Mouse (Mus musculus) CH12F3 (cell line): ENCODE data around the gene Ap5b1.

Experiments used
- in situ Hi-C: fragments of 300-500 bp; cut with MboI; formaldehyde crosslinking; loops from 2 replicates; pipeline ENCODE4 v1.14.3; 2020; ENCODE audit warnings: low sequenced_read_pairs

Gene Ap5b1

DNA sequence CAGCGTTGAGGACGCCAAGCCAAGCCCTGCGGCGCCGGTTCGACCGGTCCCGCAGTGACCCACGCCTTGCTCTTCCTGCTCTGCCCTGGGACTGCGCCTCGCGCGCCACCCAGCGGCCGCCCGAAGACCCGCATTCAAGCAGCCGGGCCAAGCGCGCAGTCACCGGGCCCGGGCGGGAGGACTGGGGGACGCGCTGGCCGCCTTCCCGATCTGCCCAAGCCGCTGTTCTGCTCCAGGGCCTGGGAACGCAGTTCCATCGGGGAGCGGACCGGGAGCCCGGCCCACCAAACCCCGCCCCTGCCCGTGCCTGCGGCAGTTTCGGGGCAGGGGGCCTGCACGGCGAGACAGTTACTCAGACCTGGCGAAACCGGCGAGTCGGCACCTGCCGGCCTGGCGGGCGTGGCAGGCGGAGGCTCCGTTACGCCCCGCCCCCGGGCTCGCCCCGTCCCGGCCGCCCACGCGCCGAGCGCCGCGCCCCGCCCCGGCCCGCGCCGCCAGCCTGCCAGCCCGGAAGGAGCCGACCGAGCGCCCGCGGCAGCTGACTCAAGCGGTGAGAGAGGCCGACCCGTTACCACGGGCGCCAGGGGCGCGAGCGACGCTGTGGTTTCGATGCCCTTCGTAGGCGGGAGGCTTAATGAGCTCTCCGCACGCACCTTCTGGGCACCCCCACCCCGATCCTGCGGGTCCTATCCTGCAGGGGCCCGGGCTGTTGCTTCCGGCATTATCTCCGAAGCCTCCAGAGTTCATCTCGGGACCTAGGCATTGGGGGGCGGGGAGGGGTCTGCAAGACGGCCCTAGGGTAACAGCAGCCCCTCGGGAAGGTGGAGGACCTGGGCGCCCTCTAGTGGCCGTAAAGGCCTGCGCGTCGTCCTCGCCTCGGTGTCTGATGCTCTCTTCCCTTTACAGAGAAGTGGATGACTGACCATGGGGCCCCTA, at the start of gene Ap5b1:
Gene Ap5b1 (plus strand): TSS at position 492 of the 936 bp plus-strand sequence.
- in situ Hi-C loops = no loop called here

- in situ Hi-C loops = no loop called here
These were observed 49.1 kb upstream of the Ap5b1 start for GRCm38 (mm10) chr19:5518721-5519120.

DNA sequence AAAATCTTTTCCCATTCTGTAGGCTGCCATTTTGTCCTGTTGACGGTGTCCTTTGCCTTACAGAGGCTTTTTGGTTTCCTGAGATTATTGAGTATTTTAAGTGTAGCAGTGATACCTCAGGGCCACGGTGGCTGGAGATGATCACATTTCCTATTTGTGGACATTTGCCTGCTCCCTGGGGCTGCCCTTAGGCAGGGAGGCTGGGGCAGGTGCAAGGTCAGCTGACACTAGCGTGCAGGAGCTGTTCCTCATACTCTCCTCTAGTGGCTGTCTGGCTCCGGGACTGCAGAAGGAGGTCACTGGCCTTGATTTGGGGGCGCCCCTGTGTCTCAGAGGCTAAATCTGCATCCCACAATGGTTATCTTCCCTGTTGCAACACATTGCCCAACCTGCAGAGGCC, 42.6 kb upstream of the Ap5b1 start:
- in situ Hi-C loops = loop anchor here (5.0 kb wide), 1 partner anchor 37 kb away; the partner anchor contains the start of gene Ovol1

DNA sequence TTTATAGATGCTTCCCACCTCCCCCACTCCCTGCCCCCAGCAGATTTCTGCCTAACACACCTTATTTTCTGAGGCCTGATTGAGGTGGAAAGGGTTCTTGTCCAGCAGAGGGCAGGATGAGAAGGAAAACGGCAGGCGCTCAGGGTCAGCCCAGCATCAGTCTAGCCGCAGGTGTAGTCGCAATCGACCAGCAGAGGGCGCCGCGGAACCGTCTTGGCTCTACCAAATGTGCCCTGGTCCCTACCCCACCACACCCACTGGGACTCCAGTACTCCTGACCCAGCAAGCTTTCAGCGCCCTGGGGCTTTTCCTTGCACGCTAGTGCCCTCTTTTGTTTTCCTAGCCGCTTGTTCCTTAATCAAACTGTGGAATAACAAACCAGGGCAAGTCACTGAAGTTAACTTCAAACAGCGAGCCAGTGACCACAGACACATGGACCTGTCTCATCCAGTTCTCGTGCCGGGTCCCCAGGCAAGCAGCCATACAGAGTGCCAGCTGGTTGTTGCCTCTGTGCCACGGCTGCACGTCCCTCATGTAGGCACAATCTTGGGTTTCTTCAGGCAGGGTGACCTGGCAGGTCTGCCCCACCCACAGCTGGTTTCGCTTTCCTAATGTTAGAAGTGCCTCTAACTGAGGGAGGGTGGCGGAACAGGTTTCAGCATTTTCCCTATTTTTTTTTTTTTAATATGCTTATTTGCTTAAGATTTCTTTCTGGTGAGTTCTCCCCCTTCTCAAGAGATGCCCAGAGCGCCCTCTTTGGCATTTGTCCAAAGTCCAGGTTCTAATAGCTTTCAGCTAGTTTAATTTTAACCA, 38.3 kb upstream of the Ap5b1 start:
- in situ Hi-C loops = loop anchor here (5.0 kb wide), 1 partner anchor 33 kb away; the partner anchor contains the start of gene Ovol1

DNA sequence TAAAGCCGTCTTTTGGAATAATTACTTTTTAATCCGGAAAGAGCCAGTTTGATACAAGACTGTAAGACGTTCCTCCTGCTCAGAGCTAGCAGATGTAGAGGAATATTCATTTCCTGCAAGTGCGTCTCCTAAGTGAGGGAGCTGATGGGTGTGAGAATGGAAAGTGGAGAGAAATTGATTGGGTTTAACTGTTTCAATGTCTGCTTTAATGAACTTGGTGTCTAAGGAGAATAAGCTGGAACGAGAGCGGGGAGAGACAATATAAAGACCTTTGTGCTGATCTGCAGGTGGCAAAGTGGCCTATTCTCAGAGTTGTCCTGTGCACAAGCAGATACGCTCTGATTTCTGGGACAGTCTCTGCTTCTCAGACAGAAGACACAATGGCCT, 37.7 kb upstream of the Ap5b1 start:
- in situ Hi-C loops = no loop called here

GRCm38 (mm10) chr19:5532520-5532919, 35.3 kb upstream of the Ap5b1 start:
- in situ Hi-C loops = no loop called here

GRCm38 (mm10) chr19:5538786-5539185, 29.0 kb upstream of the Ap5b1 start:
- in situ Hi-C loops = no loop called here

DNA sequence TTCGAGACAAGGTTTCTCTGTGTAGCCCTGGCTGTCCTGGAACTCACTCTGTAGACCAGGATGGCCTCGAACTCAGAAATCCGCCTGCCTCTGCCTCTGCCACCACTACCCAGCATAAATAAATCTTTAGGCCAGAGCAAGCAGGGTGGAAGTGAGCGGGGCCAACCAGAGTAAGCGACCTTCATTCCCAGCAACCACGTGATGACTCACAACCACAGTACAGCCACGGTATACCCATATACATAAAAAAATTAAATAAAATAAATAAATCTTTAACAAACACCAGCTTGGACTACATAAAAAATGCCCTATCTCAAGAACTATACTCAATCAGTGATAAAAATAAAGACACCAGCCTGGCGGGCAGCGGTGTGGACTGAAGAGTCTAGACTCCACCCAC, 24.5 kb upstream of the Ap5b1 start:
- in situ Hi-C loops = no loop called here

- in situ Hi-C loops = no loop called here
These were observed 23.8 kb upstream of the Ap5b1 start for GRCm38 (mm10) chr19:5544031-5544430.

DNA sequence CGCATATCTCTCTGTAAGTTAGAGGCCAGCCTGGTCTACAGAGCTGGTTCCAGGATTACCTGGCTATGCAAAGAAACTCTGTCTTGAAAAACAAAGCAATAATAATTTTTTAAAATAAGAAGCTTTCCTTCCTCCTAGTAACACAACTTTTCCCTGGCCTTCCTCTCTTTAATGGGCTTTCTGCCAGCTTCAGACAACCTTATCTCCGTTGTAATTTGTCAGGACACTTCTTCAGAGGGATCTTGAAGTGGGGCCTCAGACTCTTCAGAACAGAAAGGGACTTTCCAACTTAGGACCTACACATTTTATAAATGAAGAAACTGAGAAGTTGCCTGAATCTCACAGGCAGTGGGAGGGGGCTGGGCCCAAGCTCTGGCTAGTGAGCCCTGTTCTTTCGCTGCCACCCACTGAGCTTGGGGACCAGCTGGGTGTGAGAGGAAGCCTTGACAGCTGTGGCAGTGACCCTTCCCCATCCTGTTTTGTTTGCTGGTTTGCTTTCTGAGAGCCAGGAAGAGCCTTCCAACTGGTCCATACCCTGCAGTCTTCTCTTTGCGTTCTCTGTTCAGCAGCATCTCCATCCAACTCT, 20.3 kb upstream of the Ap5b1 start:
- in situ Hi-C loops = no loop called here

DNA sequence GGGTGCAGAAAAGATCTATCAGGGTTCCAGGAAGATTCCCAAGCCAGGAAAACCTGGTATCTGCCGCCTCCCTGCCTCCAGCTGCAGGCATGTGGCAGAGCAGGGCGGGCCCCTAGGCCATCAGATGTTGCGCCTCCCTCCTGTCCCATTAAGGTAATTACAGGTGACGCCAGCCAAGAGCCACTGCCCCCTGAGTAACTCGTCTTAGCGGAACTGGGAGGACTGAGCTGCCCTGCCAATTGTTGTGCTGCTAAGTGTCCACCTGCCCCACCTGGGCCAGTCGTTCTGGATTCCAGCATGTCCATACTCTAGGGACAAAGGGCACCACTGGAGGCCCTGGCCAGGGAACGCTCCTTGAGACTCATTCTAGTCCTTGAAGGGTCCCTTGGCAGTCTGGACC, 14.0 kb upstream of the Ap5b1 start:
- in situ Hi-C loops = no loop called here

DNA sequence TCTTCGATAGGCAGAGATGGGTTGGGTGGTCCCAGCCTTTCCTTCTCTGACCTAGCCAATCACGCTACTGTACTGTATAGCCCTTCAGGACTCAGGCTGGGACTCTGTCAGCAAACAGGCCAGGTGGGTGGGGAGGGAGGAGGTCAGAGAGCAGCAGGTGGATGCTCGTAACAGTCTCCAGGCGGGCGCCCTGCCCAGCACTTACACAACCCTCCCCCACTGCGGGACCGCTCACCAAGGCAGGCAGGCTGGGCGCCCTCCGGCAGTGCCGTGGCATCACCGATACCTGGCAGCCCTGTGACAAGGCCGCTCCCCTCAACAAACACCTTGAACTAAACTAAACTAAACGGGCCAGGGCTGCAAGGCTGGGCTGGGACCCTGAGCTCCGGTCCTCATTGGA, 13.6 kb upstream of the Ap5b1 start:
- in situ Hi-C loops = no loop called here

- in situ Hi-C loops = no loop called here
These were observed 9.7 kb upstream of the Ap5b1 start for GRCm38 (mm10) chr19:5558169-5558568.

GRCm38 (mm10) chr19:5558770-5559169, 9.1 kb upstream of the Ap5b1 start:
- in situ Hi-C loops = no loop called here

DNA sequence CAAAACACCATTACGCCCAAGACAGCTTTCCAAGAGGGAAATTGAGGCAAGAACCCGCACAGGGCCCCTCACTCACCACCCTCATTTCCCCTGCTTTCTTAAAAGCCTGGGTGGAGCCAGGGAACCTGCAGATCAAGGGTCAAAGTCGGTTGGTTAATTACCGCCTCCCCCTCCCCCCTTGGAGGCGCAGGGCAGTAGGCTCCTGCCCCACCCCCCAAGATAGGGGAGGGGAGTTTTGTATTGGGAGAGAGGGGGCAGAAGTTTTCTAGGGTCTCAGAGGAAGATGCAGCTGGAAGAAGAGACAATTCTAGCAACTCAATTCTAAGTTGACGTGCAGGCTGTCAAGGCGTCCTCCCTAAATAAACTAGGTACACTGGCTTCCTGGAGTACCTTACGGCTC, 8.6 kb upstream of the Ap5b1 start:
- in situ Hi-C loops = no loop called here

GRCm38 (mm10) chr19:5559631-5560456, 8.0 kb upstream of the Ap5b1 start:
- in situ Hi-C loops = loop anchor here (5.0 kb wide), 1 partner anchor 33 kb away; no protein-coding TSS in a partner anchor

GRCm38 (mm10) chr19:5560457-5561041, 7.3 kb upstream of the Ap5b1 start, which contains the start of gene Ovol1:
Ovol1 (minus strand) TSS chr19:5560646.
- in situ Hi-C loops = loop anchor here (5.0 kb wide), 1 partner anchor 33 kb away; no protein-coding TSS in a partner anchor

GRCm38 (mm10) chr19:5561252-5561790, 6.5 kb upstream of the Ap5b1 start:
- in situ Hi-C loops = loop anchor here (5.0 kb wide), 1 partner anchor 34 kb away; no protein-coding TSS in a partner anchor

DNA sequence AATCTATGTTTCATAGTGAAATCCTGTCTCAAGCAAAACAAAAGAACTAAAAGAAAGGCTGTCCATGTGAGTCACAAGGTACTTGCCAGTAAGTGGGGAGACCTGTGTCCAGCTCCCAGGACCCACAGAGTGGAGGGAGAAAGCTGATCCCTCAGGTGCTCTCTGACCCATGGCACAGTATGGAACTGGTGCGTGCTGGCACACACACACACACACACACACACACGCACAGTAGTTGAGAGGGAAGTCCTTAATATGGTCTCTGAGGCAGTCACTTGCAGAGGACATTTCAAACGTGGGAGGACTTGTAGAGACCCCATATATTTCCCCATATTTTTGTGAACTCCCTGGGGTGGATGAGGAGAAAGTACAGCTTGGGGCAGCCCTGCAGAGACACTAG, 5.9 kb upstream of the Ap5b1 start:
- in situ Hi-C loops = loop anchor here (5.0 kb wide), 1 partner anchor 35 kb away; no protein-coding TSS in a partner anchor
